Mouse (Mus musculus): ENCODE results near the gene Hist3h2a. TPM values are rescaled to one million over a fixed set of nuclear protein-coding genes. Genes with fewer than 3 reads are reported as not detected.

Gene Hist3h2a
- polyA plus RNA-seq, 1 experiment, result 24.4 TPM

DNA sequence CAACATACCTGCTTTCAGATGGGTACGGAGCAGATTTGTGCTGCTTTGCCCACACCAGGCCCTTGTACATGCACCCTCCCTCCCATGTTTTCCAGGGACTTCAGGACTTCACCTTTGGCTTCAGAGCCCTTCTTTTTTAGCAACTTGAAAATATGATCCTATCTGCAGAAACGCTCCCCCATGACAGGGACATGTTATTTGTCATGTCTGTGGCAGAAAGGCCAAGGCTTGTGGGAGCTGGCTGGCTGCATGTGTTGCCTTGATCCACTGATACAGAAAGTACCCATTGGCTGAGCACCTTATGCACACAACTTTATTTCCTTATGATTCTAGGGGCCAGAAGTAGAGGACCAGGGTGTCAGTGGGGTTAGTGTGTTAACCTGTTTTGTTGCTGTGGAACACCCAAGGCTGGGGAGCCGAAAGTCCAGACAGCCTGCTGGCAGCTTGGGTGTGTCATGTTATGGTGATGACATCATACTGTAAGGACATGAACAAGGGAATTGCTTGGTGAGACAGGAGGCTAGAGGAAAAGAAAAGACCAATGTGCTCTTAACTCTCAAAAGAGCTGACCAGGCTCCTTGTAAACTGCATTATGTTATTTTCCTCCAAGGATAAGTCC, 30.9 kb downstream of the Hist3h2a start:
- H3K4me3 ChIP-seq, result no peak overlapping the region
- TF ChIP-seq USF1 (IDR thresholded peaks at IDR 0.05; ENCODE audit: low read depth), result no peak
- TF ChIP-seq MYOG (IDR thresholded peaks at IDR 0.05; ENCODE audit: control insufficient read depth in 1 of 3, insufficient read depth in 1 of 3, insufficient read length in 2 of 3, low read depth in 2 of 3), result no peak
- no peak for TF ChIP-seq TCF12 (IDR thresholded peaks at IDR 0.05; ENCODE audit: insufficient read depth, poor library complexity, severe bottlenecking)
- no peak for TF ChIP-seq CEBPB (IDR thresholded peaks at IDR 0.05; ENCODE audit: insufficient read depth, poor library complexity, severe bottlenecking)
- no peak for TF ChIP-seq TCF3 (IDR thresholded peaks at IDR 0.05; ENCODE audit: insufficient read length, low read depth)
- no peak for TF ChIP-seq MAX (IDR thresholded peaks at IDR 0.05; ENCODE audit: low read depth)
- TF ChIP-seq POLR2AphosphoS2 (IDR thresholded peaks at IDR 0.05; ENCODE audit: insufficient read length, low read depth), result no peak
- TF ChIP-seq SRF (IDR thresholded peaks at IDR 0.05; ENCODE audit: control insufficient read depth, insufficient read length, low read depth), result no peak
- TF ChIP-seq E2F4 (IDR thresholded peaks at IDR 0.05; ENCODE audit: insufficient read depth), result no peak
- no peak for TF ChIP-seq MYOD1 (IDR thresholded peaks at IDR 0.05; ENCODE audit: control insufficient read depth in 1 of 3, insufficient read length in 2 of 3, low read depth in 2 of 3)
- no peak for TF ChIP-seq POLR2A (IDR thresholded peaks at IDR 0.05; ENCODE audit: insufficient read length, low read depth)
- no peak for TF ChIP-seq REST (IDR thresholded peaks at IDR 0.05; ENCODE audit: insufficient read depth, insufficient read length)
- no peak overlapping the region for H3K4me2 ChIP-seq (ENCODE audit: low read depth)
- H3ac ChIP-seq (ENCODE audit: control insufficient read depth, insufficient read length), result no peak overlapping the region
- H3K36me3 ChIP-seq (ENCODE audit: control insufficient read depth, insufficient read depth), result peaks cover 18% of the 10 kb centered on the region
- peaks cover 10% of the 10 kb centered on the region for H3K79me2 ChIP-seq (ENCODE audit: control insufficient read depth, insufficient read depth)
- H3K27me3 ChIP-seq (ENCODE audit: control insufficient read depth, insufficient read depth, insufficient read length), result no peaks in the 10 kb centered on the region

GRCm38 (mm10) chr11:58989166-58989565, 34.7 kb downstream of the Hist3h2a start:
- no peak overlapping the region for H3ac ChIP-seq (ENCODE audit: control insufficient read depth, insufficient read length)
- peaks cover 9% of the 10 kb centered on the region for H3K36me3 ChIP-seq (ENCODE audit: control insufficient read depth, insufficient read depth)
- no peak for TF ChIP-seq POLR2AphosphoS2 (IDR thresholded peaks at IDR 0.05; ENCODE audit: insufficient read length, low read depth)
- no peak for TF ChIP-seq CEBPB (IDR thresholded peaks at IDR 0.05; ENCODE audit: insufficient read depth, poor library complexity, severe bottlenecking)
- TF ChIP-seq SRF (IDR thresholded peaks at IDR 0.05; ENCODE audit: control insufficient read depth, insufficient read length, low read depth), result no peak
- TF ChIP-seq REST (IDR thresholded peaks at IDR 0.05; ENCODE audit: insufficient read depth, insufficient read length), result no peak
- no peak for TF ChIP-seq TCF12 (IDR thresholded peaks at IDR 0.05; ENCODE audit: insufficient read depth, poor library complexity, severe bottlenecking)
- no peak for TF ChIP-seq MAX (IDR thresholded peaks at IDR 0.05; ENCODE audit: low read depth)
- no peak for TF ChIP-seq TCF3 (IDR thresholded peaks at IDR 0.05; ENCODE audit: insufficient read length, low read depth)
- no peak for TF ChIP-seq E2F4 (IDR thresholded peaks at IDR 0.05; ENCODE audit: insufficient read depth)
- TF ChIP-seq USF1 (IDR thresholded peaks at IDR 0.05; ENCODE audit: low read depth), result no peak
- no peak for TF ChIP-seq POLR2A (IDR thresholded peaks at IDR 0.05; ENCODE audit: insufficient read length, low read depth)

DNA sequence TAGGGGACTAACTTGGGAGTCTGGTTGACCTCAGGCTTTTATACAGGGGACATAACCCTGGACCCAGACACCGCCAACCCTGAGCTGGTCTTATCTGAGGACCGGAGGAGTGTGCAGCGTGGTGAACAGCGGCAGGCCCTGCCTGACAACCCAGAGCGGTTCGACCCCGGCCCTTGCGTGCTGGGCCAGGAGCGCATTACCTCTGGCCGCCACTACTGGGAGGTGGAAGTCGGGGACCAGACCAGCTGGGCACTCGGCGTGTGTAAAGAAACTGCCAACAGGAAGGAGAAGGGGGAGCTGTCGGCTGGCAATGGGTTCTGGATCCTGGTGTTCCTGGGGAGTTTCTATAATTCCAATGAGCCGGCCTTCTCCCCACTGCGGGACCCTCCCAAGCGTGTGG, 35.7 kb downstream of the Hist3h2a start:
- Histone ChIP-seq H3K36me3 (ENCODE audit: control insufficient read depth, insufficient read depth) (peaks cover 9% of the 10 kb centered on the region), H3K79me2 (ENCODE audit: control insufficient read depth, insufficient read depth) (no peaks in the 10 kb centered on the region), H3K27me3 (ENCODE audit: control insufficient read depth, insufficient read depth, insufficient read length) (peaks cover 3% of the 10 kb centered on the region), H3K4me3 (no peak overlapping the region), H3ac (ENCODE audit: control insufficient read depth, insufficient read length) (no peak overlapping the region), H3K4me2 (ENCODE audit: low read depth) (no peak overlapping the region)
- TF ChIP-seq USF1 (IDR thresholded peaks at IDR 0.05; ENCODE audit: low read depth) (no peak), MYOG (IDR thresholded peaks at IDR 0.05; ENCODE audit: control insufficient read depth in 1 of 3, insufficient read depth in 1 of 3, insufficient read length in 2 of 3, low read depth in 2 of 3) (no peak), POLR2AphosphoS2 (IDR thresholded peaks at IDR 0.05; ENCODE audit: insufficient read length, low read depth) (no peak), SRF (IDR thresholded peaks at IDR 0.05; ENCODE audit: control insufficient read depth, insufficient read length, low read depth) (no peak), TCF3 (IDR thresholded peaks at IDR 0.05; ENCODE audit: insufficient read length, low read depth) (no peak), CEBPB (IDR thresholded peaks at IDR 0.05; ENCODE audit: insufficient read depth, poor library complexity, severe bottlenecking) (no peak), MYOD1 (IDR thresholded peaks at IDR 0.05; ENCODE audit: control insufficient read depth in 1 of 3, insufficient read length in 2 of 3, low read depth in 2 of 3) (no peak), POLR2A (IDR thresholded peaks at IDR 0.05; ENCODE audit: insufficient read length, low read depth) (no peak), TCF12 (IDR thresholded peaks at IDR 0.05; ENCODE audit: insufficient read depth, poor library complexity, severe bottlenecking) (no peak), E2F4 (IDR thresholded peaks at IDR 0.05; ENCODE audit: insufficient read depth) (no peak), REST (IDR thresholded peaks at IDR 0.05; ENCODE audit: insufficient read depth, insufficient read length) (no peak), MAX (IDR thresholded peaks at IDR 0.05; ENCODE audit: low read depth) (no peak)

More at GRCm38 (mm10) chr11:58989166-58989565, 34.7 kb downstream of the Hist3h2a start:
- Histone ChIP-seq H3K4me2 (ENCODE audit: low read depth) (no peak overlapping the region), H3K27me3 (ENCODE audit: control insufficient read depth, insufficient read depth, insufficient read length) (no peaks in the 10 kb centered on the region), H3K4me3 (no peak overlapping the region), H3K79me2 (ENCODE audit: control insufficient read depth, insufficient read depth) (no peaks in the 10 kb centered on the region)

DNA sequence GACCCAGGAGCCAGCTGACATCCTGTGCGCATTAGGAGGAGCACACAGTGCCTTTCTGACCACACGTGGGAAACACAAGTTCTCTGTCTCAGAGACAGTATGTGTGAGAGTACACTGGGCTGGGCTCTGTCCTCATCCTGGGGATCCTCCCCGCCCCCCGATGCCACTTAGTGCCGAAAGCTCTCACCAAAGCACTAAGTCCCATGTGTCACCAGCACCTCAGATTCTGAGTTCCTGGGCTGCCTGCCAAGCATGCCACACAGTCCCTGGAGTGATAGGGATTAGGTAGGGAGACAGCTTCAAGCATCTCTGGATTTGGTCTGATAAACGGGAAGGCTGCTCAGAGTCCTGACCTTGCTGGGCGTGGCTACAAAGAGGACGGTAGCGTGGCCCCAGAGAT, 36.3 kb downstream of the Hist3h2a start:
- no peak overlapping the region for H3ac ChIP-seq (ENCODE audit: control insufficient read depth, insufficient read length)
- H3K4me3 ChIP-seq, result no peak overlapping the region
- peaks cover 9% of the 10 kb centered on the region for H3K27me3 ChIP-seq (ENCODE audit: control insufficient read depth, insufficient read depth, insufficient read length)
- H3K36me3 ChIP-seq (ENCODE audit: control insufficient read depth, insufficient read depth), result peaks cover 9% of the 10 kb centered on the region
- TF ChIP-seq E2F4 (IDR thresholded peaks at IDR 0.05; ENCODE audit: insufficient read depth) (no peak), TCF3 (IDR thresholded peaks at IDR 0.05; ENCODE audit: insufficient read length, low read depth) (no peak), MYOD1 (IDR thresholded peaks at IDR 0.05; ENCODE audit: control insufficient read depth in 1 of 3, insufficient read length in 2 of 3, low read depth in 2 of 3) (no peak), USF1 (IDR thresholded peaks at IDR 0.05; ENCODE audit: low read depth) (no peak), MAX (IDR thresholded peaks at IDR 0.05; ENCODE audit: low read depth) (no peak), SRF (IDR thresholded peaks at IDR 0.05; ENCODE audit: control insufficient read depth, insufficient read length, low read depth) (no peak), CEBPB (IDR thresholded peaks at IDR 0.05; ENCODE audit: insufficient read depth, poor library complexity, severe bottlenecking) (no peak)
- H3K4me2 ChIP-seq (ENCODE audit: low read depth), result no peak overlapping the region
- H3K79me2 ChIP-seq (ENCODE audit: control insufficient read depth, insufficient read depth), result no peaks in the 10 kb centered on the region

Measured in myocyte (in vitro differentiated cells).